Mouse (Mus musculus): ENCODE data around the gene Socs5. TPM values are rescaled to one million over a fixed set of nuclear protein-coding genes. Genes with fewer than 3 reads are reported as not detected.

Gene Socs5
- total RNA-seq, 2 experiments from 2014 or later, result 9.1 to 11.5 TPM

DNA sequence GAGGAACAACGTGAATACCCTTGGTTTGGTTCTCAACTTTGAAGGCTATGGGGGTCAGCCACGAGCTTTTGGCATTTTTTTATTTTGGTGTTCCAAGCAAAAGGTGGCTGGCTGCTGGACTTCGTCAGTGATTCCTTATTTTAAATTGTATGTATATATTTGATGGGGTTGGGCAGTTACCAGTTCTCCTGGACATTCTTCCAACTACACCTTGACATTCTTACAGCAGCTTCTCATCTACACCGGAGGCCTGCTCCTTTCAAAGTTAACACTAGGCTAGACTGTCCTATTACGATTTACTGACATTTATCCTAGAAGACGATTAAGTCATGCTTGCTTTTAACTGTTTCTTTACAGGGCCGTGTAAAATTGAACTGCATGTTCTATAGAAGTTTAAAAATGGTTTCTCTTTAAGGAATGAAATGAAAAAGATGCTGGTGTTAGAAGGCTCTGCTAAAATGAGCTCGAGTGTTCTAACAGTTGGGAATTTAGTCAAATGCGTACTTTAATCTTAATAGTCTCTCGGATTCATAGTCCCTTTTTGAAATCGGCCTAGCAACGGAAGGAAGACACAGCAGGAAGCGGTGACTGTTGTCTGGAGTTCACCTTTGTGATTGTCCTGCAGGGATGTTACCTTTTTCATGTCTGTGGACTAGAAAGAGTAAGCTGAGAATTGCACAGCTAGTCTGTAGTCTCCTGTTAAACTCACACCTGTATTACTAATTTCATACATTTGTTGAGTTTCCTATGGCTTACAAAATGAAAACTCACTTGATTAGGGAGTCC lies 1.2 kb downstream of the Socs5 start:
- DNase-seq, result no peak

DNA sequence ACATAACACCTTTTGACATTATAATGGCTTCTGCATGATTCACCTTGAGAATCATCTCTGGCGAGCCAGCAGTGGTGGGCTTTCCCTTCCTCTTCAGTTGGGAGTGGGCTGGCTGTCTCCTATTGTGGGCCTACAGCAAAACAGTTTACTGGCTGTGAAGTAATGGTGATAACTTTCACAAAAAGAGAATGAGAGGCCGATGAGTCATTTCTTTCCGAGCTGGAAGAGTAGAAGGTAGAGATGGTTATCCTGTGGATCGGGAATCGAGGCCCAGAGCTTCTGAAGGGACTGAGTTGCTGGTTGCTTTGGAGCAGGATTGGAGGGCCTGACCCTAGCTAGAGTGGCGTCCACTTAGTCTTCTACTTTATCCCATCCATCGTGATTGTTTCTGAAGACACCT lies 2.0 kb downstream of the Socs5 start:
- no peak for DNase-seq

DNA sequence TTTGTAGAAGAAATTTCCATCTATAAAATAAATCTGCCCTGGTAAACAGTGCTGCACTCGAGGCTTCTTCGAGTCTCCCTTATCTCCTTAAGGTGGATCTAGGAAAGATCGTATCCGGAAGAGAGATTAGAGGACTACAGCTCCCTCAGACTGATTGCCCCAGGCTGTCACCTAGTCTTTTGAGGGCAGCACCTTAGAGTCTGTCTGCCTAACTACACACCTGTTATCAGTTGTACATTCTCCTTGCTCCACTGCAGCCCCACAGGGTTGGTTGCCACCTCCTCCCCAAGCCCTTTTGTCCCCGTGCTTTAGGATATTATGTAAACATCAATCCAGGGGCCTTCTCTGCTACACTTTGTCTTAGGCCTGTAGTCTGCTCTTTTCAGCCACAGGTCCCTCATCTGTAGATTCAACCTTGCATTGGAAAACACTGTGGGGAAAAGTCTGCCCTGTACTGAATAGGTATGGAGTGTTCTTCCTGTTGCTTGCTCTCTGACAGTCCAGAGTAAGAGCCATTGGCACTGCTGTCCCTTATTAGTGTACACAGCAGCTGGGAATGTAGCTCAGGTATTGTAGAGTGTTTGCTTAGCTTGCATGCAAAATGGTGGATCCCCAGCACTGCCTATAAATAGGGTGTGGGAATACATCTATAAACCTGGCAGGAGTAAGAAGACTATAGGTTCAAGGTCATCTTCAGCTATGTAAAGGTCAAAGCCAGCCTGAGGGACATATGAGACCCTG lies 5.5 kb downstream of the Socs5 start:
- DNase-seq, result no peak

DNA sequence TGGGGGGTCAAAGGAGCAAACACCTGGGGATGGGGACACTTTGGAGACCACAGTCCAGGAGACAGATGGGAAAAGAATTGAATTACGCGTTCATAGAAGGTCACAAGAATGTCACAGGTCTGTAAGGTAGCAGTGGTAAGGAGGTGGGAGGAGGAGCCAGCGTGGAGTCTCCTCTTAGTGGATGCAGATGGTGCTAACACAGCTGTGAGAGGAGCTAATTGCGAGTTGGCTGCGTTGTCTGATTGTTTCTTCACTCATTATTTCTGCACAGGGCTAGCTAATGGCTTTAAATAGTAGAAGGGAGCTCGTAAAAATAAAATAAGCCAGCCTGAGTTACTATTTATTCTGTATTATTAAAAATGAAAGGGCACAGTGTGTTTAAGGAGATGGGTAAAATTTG lies 8.1 kb downstream of the Socs5 start:
- no peak for DNase-seq

DNA sequence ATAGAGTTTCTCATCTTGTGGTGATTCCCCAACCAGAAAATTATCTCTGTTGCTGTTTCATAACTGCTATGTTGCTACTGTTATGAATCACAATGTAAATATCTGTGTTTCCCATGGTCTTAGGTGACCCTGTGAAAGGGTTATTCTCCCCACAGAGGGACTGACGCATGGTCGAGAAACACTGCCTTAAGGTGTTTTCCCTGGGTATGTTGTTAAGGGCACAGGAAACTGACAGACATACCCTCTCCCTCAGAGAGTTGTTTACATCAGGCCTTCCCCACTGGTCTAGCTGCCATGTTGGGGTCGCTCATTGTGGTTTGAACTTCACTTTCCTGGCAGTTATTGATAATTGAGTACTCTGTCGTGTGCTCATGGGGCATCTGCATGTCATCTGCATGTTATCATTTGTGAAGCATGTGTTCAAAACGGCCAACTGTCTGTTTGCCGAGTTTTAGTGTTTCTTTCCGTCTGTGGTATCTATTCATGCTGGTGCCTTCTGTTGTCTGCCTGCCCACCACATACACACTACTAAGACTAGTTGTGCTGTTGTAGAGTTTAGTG lies 11.6 kb downstream of the Socs5 start:
- DNase-seq, result no peak

DNA sequence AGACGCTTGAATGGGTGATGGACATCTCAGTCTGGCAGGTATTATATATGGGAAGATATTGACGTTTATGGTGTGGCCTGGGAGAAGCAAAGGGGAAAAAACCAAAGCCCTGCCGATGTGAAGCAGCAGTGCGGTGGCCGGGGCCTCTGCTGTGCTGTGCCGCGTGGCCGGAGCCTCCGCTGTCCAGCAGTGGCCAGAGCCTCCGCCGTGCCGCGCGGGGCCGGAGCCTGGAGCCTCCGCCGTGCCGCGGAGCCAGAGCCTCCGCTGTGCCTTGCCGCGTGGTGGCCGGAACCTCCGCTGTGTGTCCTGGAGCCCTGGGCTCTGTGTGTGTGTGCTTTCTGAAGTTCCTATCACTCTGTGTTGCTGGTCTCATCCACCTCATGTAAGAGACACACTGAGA lies 17.9 kb downstream of the Socs5 start:
- DNase-seq, result no peak

DNA sequence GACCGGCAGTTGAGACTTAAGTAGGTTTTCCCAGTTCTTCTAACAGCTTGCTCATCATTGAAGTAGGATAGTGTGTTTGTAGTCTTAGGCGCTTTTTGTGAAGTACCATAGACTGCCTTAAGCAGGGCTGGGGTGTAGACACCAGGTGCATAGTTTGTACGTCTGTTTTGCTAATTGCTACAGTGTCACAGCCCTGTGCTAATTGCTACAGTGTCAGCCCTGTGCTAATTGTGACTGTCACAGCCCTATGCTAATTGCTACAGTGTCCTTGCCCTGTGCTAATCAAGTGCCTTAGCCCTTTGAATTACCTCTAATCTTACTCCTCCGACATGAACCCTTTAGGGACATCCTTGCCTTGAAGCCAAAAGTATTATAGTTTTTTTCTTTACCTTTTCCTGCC lies 24.8 kb downstream of the Socs5 start:
- no peak for DNase-seq

DNA sequence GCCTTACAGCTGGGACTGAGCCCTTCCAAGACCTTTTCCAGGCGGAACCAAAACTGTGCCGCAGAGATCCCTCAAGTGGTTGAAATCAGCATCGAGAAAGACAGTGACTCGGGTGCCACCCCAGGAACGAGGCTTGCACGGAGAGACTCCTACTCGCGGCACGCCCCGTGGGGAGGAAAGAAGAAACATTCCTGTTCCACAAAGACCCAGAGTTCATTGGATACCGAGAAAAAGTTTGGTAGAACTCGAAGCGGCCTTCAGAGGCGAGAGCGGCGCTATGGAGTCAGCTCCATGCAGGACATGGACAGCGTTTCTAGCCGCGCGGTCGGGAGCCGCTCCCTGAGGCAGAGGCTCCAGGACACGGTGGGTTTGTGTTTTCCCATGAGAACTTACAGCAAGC lies 26.3 kb downstream of the Socs5 start:
- DNase-seq, result no peak

DNA sequence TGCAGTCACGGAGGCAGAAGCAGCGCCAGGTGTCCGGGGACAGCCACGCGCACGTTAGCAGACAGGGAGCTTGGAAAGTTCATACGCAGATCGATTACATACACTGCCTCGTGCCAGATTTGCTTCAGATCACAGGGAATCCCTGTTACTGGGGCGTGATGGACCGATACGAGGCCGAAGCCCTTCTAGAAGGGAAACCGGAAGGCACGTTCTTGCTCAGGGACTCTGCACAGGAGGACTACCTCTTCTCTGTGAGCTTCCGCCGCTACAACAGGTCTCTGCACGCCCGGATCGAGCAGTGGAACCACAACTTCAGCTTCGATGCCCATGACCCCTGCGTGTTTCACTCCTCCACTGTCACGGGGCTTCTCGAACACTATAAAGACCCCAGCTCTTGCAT lies 27.2 kb downstream of the Socs5 start:
- no peak for DNase-seq

DNA sequence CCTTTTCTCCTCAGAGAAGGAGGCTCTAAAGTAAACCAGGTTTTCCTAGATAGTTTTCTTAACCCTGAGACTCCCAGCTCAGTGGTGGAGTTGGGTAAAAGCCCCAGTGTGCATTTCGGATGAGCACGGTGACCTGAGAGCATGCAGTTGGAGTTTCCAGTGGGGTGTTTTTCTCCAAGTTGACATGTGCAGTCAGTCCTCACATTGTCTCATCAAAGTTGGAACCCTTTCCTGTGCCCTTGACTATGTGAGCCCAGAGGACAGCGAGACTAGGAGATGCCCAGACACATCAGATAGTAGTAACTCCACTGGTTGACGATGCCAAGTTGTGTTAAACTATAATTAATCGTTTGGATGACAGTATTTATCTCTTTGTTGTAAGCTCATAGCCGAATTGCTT lies 28.3 kb downstream of the Socs5 start:
- no peak for DNase-seq

DNA sequence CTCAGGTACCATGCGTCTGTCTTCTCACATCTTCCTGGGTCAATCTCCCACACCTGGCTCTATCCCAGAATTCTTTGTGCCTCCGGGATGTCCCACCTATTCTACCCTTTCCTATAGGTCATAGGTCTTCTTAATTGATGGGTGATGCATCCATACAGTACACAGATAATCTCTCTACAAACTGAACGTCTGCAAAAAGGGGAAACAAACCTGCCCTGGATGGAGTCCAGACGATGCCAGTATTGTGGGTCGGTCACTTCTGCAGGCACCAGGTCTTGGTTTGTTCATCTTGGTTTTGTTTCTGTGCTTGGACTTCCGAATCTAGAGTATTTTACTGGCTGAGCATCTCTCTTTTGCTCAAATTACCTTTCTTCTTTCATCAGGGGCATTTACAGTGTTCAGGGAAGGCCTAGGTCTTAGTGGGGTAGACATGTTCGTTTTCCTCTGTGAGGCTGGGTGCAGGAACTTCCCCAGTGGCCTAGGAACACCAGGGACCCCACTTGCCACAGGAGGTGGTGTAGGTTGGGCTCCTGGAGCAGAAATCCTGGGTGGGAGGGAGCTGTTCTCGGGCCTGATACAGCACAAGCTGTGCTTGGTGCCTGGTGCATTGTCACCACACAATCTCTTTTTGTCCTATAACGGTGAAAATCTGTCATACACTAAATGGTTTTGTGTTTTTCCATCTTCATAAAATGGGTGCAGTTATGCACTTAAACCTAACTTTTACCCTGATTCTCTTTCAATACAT lies 33.9 kb downstream of the Socs5 start:
- no peak for DNase-seq

DNA sequence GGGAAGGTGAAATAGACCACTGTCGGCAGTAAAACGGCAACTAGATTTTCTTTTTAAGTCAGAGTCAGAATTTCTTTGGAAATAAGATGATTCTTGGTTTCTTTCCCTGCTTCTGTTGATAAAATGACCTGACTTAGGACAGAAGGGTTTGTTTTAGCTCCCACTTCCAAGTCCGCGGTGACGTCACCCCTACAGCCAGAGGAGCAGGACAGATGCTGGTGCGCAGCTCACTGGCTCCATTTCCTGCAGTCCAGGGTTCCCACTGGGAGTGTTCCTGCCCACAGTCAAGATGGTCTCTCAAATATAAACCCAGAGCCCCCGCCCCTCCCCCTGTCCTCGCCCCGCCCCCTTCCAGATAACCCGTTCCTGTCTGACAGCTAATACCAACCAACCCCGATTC lies 34.8 kb downstream of the Socs5 start:
- DNase-seq, result peak; percentile 73

DNA sequence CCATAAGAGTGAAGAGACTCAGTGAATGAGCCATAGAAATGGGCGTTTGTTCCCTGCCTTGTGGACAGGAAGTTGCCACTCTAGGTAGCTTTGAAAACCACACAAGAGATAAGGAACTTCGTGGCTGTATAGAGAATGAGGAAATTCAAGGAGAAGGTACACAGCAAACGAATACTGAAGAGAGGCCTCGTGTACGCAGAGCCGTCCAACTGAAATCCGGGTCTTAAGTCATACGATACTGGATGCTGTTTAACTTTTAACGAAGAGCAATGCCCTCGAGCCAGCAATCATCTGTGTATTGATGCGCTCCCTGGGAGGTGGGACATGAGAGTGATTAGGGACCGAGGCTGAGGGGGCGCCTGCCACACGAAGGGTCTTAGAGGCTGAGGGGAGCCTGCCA lies 35.7 kb downstream of the Socs5 start:
- no peak for DNase-seq

DNA sequence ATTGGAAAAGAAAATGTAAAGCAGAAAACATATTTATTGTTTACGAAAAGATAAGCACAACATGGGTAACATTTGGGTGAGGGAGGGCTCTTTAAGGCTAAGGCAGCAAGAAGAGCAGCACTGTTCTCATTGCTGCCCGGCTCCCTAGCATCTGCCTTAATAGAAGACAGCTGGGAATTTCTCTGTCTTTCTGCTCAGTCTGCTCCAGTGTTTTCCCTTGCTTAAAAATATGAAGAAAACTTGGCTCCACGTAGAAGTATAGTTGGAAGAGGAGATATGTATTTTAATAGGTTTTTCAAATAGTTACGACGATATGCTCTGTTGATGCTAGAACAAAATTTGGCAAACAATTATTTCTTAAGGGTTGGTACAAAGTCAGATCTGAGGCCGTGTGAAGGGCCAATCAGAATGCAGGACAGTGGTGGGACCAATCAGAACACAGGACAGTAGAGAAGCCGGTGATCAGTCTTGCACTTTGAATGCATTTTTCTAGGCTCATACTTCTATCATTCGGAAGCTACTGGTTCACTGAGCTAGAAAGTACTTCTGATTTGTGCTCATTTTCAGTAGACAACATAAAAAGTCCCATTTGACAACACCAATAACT lies 39.0 kb downstream of the Socs5 start:
- no peak for DNase-seq

DNA sequence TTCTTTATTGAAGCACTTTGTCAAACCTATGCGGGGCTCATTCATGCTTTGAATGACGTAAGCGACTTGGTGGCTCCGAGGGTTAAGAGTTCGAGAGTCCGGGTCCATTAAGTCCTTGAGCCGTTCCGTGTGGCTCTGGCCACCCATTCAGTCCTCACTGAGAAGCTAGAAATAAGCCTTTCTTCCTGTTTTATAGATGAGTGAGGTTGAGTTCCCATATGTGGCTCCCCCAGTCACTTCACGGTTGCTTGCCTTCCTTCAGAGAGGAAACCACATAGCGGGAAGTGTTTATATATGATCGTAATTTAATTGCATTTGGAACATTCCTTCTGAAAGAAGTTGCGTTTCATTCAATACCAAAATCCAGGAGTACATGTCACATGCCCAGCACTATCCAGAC lies 42.3 kb downstream of the Socs5 start:
- DNase-seq, result no peak

DNA sequence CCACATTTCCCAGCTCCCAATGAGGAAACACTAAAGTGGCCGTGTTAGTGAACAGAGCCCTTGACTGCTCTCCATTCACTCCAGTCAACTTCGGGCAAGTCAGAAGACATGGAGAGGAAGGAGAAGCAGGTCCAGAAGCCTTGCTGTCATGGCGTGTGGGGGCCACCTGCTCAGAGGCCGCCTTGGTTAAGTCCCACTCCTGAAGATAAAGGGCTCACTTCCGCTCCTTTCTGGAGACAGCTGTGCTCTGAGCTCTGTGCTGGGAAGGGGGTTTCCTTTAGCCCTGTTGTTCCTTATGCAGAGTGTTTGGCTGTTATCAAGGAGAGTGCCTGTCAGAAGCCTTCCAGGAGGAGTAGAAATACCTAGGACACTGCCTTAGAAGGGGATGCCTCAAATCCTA lies 45.5 kb downstream of the Socs5 start:
- DNase-seq, result no peak

DNA sequence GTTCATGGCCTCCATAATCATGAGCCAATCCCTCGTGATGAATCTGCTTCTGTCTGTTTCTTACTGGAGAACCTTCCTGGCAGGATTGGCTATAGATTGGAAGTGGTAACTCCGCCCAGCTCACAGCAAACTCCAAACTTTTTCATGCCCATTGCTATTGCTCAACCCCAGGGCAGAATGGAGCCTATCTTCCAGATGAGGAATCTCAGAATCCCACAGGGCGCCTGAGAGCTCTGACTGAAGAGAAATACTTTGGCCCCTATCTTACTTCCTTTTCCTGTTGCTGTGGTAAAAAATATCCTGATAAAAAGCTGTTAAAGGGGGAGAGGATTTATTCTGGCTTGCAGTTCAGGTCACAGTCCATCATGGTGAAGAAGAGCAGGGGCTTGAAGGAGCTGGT lies 48.2 kb downstream of the Socs5 start:
- no peak for DNase-seq

DNA sequence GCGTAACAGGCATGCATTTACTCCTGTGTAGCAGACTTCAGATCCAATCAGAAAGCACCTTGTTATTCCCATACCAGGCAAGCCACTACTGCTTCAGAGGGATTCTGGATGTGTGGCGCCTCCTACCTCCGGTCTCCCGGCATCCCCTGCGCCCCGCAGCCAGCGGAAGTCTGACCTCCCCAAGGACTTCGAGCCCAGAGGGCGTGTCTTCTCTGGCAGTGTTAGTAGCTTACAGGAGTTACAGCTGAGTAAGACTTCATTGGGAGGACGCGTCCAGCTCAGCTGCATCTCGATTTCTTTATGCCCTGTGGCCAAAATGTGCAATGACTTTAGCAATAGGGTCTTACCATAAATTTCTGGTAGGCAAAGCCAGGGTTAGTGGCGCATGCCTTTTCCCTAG lies 50.3 kb downstream of the Socs5 start:
- DNase-seq, result no peak

DNA sequence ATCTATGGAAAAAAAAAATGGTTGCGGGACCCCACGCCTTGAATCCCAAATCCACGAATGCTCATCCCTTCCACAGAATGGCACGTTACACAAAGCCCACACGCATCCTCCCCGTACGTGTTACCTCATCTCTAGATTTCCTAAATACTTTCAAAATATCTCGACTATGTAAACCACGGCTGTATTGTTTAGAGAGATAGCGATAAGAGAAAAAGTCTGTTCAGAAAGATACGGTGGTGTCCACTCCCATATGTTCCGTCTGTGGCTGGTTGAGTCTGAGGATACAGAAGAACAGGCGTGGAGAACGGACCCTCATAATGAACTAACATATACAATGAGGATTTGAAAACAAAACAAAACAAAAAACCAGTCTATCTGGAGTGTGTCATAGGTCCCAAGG lies 51.1 kb downstream of the Socs5 start:
- no peak for DNase-seq

DNA sequence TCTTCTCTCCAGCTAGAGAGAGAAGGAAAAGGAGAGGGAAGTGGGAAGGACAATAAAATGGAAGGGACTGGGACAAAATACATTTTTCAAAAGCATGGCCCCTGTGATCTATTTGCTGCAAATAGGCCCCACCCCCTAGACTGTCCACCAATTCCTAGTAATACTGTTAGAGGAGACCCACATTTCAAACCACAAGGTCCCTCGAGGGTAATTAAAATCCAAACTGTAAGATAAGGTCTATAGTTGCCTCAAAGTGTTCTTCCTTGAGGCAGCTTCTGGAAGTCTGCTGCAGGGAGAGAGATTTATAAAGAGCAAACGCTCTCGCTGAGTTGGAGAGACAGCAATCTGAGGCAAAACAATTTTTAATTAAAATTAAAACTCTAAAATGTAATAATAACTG lies 52.8 kb downstream of the Socs5 start:
- no peak for DNase-seq

DNA sequence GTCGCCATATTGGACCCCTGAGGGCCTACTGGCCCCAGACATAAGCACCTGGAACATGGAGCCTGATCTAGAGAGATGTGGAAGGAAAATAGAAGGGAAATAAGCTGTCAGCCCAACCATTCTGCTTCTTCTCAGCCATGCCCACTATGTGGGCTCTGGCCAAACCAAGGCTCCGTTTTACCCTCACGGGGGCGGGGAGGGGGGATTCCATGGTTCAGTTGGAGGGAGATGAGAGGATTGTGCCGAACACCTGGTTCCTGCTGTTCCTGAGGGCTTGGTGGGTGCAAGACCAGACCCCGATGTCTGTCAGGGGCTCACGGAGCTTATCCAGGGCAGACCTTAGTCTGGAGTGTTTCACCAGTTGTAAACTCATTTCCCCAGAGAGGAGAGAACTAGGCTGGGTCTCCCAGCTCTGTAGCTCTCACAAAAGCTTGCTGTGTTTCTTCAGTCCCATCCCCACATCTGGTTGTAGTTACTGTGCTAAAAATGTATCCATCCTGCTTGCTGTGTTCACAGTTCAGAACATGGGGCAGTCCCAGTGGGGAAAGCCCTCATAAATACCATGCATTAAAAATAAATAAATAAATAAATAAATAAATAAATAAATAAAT lies 56.9 kb downstream of the Socs5 start:
- no peak for DNase-seq

DNA sequence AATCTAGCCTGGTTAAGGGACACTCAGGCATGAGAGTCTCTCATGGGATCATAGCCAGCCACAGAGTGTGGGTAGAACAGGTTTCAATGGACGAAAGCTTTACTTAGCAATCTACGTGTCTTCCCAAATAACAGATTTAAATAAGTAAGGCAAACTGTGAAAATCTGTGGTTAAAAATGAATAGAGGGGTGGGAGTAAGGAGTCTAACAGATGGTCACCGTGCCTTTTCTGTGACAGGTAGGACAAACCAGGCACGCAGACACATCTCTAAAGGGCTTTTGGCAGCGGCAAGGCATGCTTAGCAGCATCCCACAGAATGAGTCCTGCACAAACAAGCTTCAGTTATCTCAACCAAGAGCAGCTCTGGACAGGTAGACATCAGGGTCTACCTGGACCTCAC lies 59.9 kb downstream of the Socs5 start:
- no peak for DNase-seq

All from gastrocnemius, postnatal 25 days (tissue).